Mouse (Mus musculus): ENCODE results near the gene Mrpl24.
"Not testable (repeated sequence)": the region's sequence is repeated elsewhere in the genome, so short reads cannot be mapped to it uniquely, and the experiment has no call there.

Mrpl24 gene

DNA sequence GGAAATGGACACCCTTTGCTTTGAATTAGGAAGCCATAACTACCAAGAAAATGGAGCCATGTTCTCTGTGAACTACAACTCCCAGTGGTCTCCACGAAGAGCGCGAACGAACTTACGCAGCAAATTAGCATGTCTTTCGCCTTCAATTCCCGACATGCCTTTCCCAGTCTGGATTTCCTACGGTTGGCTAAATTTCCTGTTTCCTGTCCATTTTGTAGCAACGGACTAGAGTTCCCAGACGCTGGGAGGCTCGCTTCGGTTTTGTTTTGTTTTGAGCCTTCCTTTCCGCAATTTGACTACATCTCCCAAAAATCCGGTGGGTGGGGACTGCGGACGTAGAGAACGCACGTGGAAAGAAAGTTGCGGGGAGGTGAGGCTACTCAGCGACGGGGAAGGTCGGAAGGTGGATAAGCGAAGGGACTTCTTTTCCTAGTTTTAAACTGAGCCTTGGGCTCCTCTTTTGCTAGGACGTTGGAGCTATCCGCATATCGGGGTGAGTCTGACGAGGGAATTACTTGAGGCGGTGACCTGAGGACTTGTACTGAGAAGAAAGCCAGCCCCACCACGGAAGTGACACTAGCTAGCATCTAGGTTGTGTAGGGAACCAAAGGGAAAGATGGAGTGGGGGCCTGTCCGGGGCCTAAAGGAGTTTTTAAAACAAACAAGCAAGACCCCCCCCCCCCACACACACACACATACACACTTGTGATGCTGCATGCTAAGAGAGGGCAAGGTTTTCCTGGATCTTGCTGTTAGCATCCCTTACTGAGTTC, at the start of gene Mrpl24:
TSS of gene Mrpl24 (plus strand) at position 171 of the 773 bp plus-strand sequence.
- peak; percentile 65 for DNase-seq

- no peak for DNase-seq
Observed at GRCm38 (mm10) chr3:87877730-87878129, 41.6 kb upstream of the Mrpl24 start.

- no peak for DNase-seq
Observed at GRCm38 (mm10) chr3:87884291-87884690, 35.0 kb upstream of the Mrpl24 start.

GRCm38 (mm10) chr3:87884708-87885251, 34.5 kb upstream of the Mrpl24 start:
- peak; percentile 77 for DNase-seq

DNA sequence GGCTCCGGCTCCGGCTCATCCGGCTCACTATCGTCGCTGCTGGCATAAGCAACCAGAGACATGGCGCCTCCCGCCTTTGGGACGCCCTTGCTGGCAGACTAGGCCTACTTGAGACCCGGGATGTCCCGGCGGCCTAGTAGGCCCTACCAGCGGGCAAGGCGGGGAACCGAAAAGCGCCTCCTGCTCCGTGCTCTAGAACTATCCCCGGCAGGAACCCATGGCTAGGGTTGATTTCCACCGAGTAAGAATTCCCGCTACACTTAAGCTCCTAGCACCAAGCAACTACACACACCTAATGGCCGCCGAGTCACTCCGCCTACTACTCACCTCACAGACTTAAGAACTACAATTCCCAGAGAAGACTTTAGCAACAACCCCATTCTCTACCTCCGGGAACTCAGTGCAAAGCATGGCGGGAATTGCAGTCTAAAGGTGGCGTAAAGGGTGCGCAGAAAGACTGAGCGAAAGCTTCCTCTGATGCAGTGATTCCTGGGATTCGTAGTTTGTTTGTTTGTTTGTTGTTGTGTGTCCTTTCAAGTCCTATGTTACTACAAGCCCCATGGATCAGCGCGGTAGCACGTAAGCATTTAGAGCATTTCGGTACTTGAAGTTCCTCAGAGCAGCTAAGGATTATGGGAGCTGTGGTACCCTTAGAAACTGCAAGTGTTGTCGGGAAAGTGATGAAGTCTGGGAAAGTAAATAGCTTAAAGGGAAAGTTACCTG, 33.9 kb upstream of the Mrpl24 start, which contains the start of gene Prcc:
TSS of gene Prcc (minus strand) at position 328 of the 723 bp plus-strand sequence.
- peak; percentile 91 for DNase-seq

GRCm38 (mm10) chr3:87886004-87886365, 33.3 kb upstream of the Mrpl24 start:
- DNase-seq: peak; percentile 65

DNA sequence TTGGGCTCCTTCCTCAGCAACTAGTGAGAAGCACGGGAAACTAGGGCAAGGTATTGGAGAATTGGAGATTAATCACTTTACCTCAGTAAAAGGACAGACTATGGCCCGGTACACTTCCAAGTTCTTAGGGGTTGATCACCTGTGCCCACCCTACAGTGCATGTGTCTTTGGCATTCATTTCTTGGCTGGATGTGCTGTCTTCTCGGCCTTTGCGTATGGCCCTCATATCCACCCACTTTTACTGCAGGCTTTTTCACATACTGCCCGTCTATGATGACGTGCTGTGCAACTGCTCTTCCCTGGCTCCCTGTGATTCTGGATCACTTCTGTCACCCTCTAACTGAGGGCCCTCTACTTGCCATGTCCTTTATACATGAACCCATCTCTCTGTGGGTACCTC, 32.9 kb upstream of the Mrpl24 start:
- DNase-seq: peak; percentile 21

- DNase-seq: not testable (repeated sequence)
Observed at GRCm38 (mm10) chr3:87887400-87887799, 31.9 kb upstream of the Mrpl24 start.

- DNase-seq: no peak
Observed at GRCm38 (mm10) chr3:87891481-87891880, 27.8 kb upstream of the Mrpl24 start.

- DNase-seq: no peak
Observed at GRCm38 (mm10) chr3:87893367-87893905, 25.9 kb upstream of the Mrpl24 start.

DNA sequence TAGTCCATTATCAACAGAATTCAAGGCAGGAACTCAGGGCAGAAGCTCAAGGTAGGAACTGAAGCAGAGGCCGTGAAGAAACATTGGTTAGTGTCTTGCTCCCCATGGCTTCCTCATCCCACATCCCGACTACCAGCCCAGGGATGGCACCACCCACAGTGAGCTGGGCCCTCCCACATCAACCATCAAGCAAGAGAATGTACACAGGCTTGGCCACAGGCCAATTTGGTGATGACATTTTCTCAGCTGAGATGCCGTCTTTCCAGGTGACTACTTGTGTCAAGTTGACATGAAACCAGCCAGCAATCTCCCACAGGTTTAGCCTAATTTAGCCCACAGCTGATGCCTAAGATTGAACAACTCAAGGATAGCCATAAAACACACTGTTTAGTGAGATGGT, 20.0 kb upstream of the Mrpl24 start:
- no peak for DNase-seq

- no peak for DNase-seq
Observed at GRCm38 (mm10) chr3:87899776-87900175, 19.5 kb upstream of the Mrpl24 start.

GRCm38 (mm10) chr3:87901036-87901624, 18.2 kb upstream of the Mrpl24 start:
- DNase-seq: no peak

DNA sequence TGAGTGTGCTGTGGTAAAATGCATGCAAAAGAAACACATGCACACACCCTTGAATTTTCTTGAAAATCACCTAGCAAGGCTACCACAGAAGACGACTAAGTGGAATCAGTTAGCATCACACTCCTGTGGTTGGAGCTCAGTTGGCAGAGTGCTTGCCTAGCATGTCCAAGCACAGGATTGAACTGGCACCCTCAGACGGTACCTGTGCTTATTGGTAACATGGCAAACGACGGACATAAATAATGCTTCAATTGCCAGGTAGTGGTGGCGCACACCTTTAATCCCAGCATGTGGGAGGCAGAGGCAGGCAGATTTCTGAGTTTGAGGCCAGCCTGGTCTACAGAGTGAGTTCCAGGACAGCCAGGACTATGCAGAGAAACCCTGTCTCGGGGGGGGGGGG, 17.3 kb upstream of the Mrpl24 start:
- DNase-seq: not testable (repeated sequence)

DNA sequence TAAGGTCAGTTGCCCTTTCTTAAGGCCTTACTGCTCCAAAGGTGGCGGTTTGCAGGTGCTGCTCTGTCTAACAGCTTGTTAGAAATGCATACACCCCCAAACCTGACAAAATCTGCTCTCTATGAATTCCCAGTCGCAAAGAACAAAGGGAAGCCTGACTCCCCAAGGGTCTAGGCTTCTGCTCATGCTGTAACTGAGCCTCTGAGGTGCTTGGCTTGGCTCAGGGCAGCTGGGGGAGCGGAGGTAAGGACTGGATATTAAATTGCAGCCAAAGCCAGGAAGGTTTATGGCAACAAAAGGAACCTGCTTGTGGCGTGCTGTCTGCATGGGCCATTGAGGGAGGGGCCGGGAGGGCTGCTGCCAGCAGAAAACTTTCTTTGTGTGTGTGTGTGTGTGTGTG, 15.5 kb upstream of the Mrpl24 start:
- DNase-seq: no peak

DNA sequence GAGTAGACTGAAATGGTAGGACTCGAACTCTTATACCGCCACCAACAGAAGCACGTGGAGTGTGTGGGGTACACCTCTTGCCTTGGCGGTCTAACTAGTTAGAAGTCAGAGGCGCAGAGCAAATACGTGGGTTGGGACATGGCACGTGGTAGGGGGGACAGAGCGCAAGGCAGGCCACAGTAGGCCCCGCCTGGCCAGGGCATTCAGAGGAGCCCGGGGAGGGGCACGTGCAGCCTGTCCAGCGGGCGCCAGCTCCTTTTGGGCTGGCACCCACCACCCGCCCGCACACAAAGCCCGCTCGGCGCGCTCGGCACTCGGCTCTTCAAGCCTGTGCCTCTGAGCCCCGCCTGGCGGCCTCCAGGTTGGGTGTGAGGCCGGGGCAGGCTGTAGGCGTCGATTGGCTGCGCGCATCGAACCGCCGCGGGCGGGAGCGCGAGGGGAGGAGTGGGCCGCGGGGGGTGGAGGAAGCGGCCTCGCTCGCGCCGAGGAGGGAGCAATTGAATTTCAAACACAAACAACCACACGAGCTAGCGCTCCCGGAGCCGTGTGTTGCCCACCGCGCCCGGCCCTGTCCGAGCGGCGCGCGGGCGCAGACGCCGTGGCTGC, 13.3 kb upstream of the Mrpl24 start, which contains the start of gene Hdgf:
TSS of gene Hdgf (plus strand) at position 442 of the 606 bp plus-strand sequence.
- DNase-seq: peak; percentile 96

DNA sequence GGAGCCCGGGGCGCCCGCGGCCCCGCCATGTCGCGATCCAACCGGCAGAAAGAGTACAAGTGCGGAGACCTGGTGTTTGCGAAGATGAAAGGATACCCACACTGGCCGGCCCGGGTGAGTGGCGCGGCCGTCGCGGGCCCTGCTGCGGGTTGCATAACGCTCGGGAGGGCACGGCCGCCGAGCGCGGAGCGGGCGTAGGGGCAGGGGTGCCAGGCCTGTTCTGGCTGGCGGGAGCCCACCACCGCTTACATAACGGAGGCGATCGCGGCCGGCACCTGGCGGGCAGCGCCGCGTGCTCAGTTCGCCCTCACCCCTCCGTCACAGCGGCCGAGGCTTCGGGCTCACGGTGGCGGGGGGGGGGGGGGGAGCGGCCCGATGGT, 12.7 kb upstream of the Mrpl24 start:
- DNase-seq: peak; percentile 53

- peak; percentile 41 for DNase-seq
Observed at GRCm38 (mm10) chr3:87906981-87907857, 12.1 kb upstream of the Mrpl24 start.

GRCm38 (mm10) chr3:87907906-87908305, 11.4 kb upstream of the Mrpl24 start:
- no peak for DNase-seq

DNA sequence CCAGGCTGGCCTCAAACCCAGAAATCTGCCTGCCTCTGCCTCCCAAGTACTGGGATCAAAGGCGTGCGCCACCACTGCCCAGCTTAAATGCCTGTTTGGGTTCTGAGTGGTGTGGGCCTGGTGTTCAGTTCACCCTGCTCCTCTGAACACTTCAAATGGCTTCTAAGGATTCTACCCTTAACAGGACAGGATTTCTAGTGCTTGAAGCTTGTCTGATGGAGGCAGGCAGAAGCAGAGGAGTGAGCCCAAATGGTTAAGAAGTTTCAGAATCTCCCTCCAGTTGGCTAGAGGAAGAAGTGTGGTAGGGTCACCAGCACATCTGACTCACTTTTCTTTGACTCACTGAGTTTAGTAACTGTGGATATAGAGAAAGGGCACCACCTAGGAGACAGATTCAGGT, 9.9 kb upstream of the Mrpl24 start:
- DNase-seq: no peak

GRCm38 (mm10) chr3:87909874-87910273, 9.4 kb upstream of the Mrpl24 start:
- no peak for DNase-seq

Data from thymus, postnatal 14 days (tissue).